Mouse (Mus musculus) megakaryocyte-erythroid progenitor cell, adult 5-6 weeks (primary cell): ENCODE results near the gene Tex38. TPM values are rescaled to one million over a fixed set of nuclear protein-coding genes. Genes with fewer than 3 reads are reported as not detected.

Experiments used
- total RNA-seq, 2 experiments: library from RNA; stranded (forward) in 1 of 2; stranded (reverse) in 1 of 2; fragments of 200-1000, 215-1000 nt in 1 of 2; fragments of >200 nt in 1 of 2; fragmentation: Nextera tagmentation in 1 of 2; gene quantifications; 2 replicates each; pipeline ENCODE4 v1.2.3; 2014 to 2017

Gene Tex38
- total RNA-seq, 2 experiments from 2014 or later, result not detected

Other genes with a start within 250 kb of the Tex38 start
- not detected in 2 replicates for gene Cyp4a31, start 217.4 kb downstream of the Tex38 start, total RNA-seq (2014; fragmentation: Nextera tagmentation)
- gene Cyp4a31, start 217.4 kb downstream of the Tex38 start, total RNA-seq (2017), result not detected in 2 replicates
- gene Cyp4a32, start 180.0 kb downstream of the Tex38 start, total RNA-seq (2014; fragmentation: Nextera tagmentation), result not detected in 2 replicates
- gene Cyp4a32, start 180.0 kb downstream of the Tex38 start, total RNA-seq (2017), result not detected in 2 replicates
- gene Cyp4b1, start 133.3 kb downstream of the Tex38 start, total RNA-seq (2014; fragmentation: Nextera tagmentation), result not detected in 2 replicates
- gene Cyp4b1, start 133.3 kb downstream of the Tex38 start, total RNA-seq (2017), result not detected in 2 replicates
- gene Efcab14, start 43.3 kb downstream of the Tex38 start, total RNA-seq (2014; fragmentation: Nextera tagmentation), result 39.7 and 45.7 TPM in 2 replicates
- 34.2 and 41.0 TPM in 2 replicates for gene Efcab14, start 43.3 kb downstream of the Tex38 start, total RNA-seq (2017)
- 13.2 and 17.2 TPM in 2 replicates for gene Atpaf1, start 3.8 kb upstream of the Tex38 start, total RNA-seq (2014; fragmentation: Nextera tagmentation)
- gene Atpaf1, start 3.8 kb upstream of the Tex38 start, total RNA-seq (2017), result 16.5 and 17.8 TPM in 2 replicates
- 7.0 and 9.8 TPM in 2 replicates for gene Mob3c, start 47.1 kb upstream of the Tex38 start, total RNA-seq (2014; fragmentation: Nextera tagmentation)
- 14.2 and 19.3 TPM in 2 replicates for gene Mob3c, start 47.1 kb upstream of the Tex38 start, total RNA-seq (2017)
- gene Mknk1, start 58.2 kb upstream of the Tex38 start, total RNA-seq (2014; fragmentation: Nextera tagmentation), result 31.4 and 41.8 TPM in 2 replicates
- gene Mknk1, start 58.2 kb upstream of the Tex38 start, total RNA-seq (2017), result 57.6 and 58.8 TPM in 2 replicates
- gene Kncn, start 103.4 kb upstream of the Tex38 start, total RNA-seq (2014; fragmentation: Nextera tagmentation), result not detected in 2 replicates
- not detected in 2 replicates for gene Kncn, start 103.4 kb upstream of the Tex38 start, total RNA-seq (2017)
- not detected in 2 replicates for gene 6430628N08Rik, start 109.6 kb upstream of the Tex38 start, total RNA-seq (2014; fragmentation: Nextera tagmentation)
- not detected in 2 replicates for gene 6430628N08Rik, start 109.6 kb upstream of the Tex38 start, total RNA-seq (2017)
- gene Dmbx1, start 158.9 kb upstream of the Tex38 start, total RNA-seq (2014; fragmentation: Nextera tagmentation), result not detected in 2 replicates
- gene Dmbx1, start 158.9 kb upstream of the Tex38 start, total RNA-seq (2017), result not detected in 2 replicates
- 1.4 and 5.0 TPM in 2 replicates for gene Faah, start 236.9 kb upstream of the Tex38 start, total RNA-seq (2014; fragmentation: Nextera tagmentation)
- gene Faah, start 236.9 kb upstream of the Tex38 start, total RNA-seq (2017), result 0.85 and 2.3 TPM in 2 replicates